Mouse (Mus musculus): ENCODE data around the gene Mapk1ip1l. TPM values are rescaled to one million over a fixed set of nuclear protein-coding genes. Genes with fewer than 3 reads are reported as not detected.
"Not testable (repeated sequence)": the region's sequence is repeated elsewhere in the genome, so short reads cannot be mapped to it uniquely, and the experiment has no call there.

Mapk1ip1l gene
- polyA plus RNA-seq, 1 experiment from 2014 or later, result 94.4 TPM

DNA sequence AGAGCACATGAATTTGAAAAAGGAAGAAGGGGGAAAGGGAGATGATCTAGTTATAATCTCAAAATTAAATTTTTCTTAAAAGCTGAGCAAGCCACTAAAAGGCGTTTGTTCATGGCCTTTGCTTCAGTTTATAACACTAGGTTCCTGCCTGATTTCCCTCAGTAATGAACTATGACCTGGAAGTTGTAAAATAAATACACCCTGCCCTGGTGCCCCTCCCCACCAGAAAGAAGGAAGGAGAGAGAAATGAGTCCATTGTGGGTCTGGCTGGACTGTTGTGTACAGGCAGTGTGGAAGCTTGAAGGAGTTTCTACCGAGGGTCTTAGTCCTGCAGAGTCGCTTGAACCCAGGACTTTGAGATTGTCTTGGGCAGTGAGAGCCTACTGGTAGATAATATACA lies 9.6 kb downstream of the Mapk1ip1l start:
- H3K4me3 ChIP-seq (replicated peaks), result no peak overlapping the region
- H3K4me1 ChIP-seq, result peaks cover 7% of the 10 kb centered on the region; the same call in 1 of the 2 replicates
- peaks cover 41% of the 10 kb centered on the region for H3K36me3 ChIP-seq (replicated peaks)
- H3K9ac ChIP-seq, result no peak overlapping the region
- H3K27ac ChIP-seq, result no peak overlapping the region
- no peaks in the 10 kb centered on the region for H3K9me3 ChIP-seq
- no peaks in the 10 kb centered on the region for H3K27me3 ChIP-seq
- H3K4me2 ChIP-seq, result no peak overlapping the region
- ATAC-seq (ENCODE audit: low FRiP score), result no peak
- 93% methylated on average over 3 of the region's 3 CpGs for WGBS

DNA sequence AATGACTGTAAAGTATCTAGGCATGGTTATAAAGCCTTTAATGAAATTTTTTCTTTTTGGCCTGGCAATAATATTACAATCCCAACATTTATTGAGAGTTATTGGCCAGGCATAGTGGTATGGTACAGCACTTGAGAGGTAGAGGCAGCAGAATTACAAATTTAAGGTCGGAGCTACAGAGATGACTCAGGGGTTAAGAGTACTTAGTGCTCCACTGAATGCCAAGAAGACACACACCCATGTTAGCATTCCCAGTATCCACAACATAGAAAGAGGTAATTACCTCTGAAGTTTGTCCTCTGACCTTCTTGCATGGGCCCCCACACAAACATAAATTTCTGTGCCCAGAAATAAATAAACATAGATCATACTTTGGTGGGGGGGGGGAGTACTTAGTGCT lies 11.0 kb downstream of the Mapk1ip1l start:
- Histone ChIP-seq H3K36me3 (replicated peaks) (peaks cover 48% of the 10 kb centered on the region), H3K27me3 (no peaks in the 10 kb centered on the region), H3K9ac (no peak overlapping the region), H3K4me1 (0 out of 2 replicates have a peak, but pooled peaks cover 3% of the 10 kb centered on the region), H3K27ac (no peak overlapping the region), H3K9me3 (no peaks in the 10 kb centered on the region), H3K4me2 (no peak overlapping the region), H3K4me3 (replicated peaks) (no peak overlapping the region)
- no peak for ATAC-seq (ENCODE audit: low FRiP score)
- 100% methylated on average over 1 of the region's 1 CpGs for WGBS

DNA sequence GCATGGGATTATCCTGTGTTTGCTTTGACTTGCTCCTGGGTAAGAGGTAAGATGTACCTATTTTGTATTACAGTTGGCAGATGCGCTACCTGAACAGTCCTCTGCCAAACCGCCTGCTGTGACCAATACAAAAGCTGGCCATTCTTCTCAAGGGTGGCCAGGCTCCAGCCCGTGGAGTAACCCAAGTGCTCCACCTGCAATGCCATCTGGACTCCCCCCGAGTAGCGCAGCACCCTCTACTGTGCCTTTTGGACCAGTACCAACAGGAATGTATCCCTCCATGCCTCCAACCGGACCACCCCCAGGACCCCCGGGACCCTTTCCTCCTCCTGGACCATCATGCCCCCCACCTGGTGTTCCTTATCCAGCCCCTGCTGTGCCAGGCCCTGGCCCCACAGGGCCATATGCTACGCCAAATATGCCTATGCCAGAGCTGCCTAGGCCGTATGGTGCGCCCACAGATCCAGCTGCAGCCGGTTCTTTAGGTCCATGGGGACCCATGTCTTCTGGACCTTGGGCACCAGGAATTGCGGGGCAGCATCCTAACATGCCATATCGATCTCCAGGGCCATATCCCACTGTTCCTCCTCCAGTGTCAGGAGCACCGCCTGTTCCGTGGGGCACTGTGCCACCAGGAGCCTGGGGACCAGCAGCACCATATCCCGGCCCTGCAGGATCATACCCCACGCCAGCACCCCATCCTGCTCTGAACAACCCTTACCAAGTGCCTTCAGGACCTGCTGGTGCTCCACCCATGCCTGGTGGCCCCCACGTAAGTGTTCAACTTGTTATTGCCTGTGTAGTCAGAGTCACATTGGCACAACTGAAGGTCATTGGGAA lies 12.5 kb downstream of the Mapk1ip1l start:
- Histone ChIP-seq H3K9me3 (no peaks in the 10 kb centered on the region), H3K4me2 (no peak overlapping the region), H3K27ac (no peak overlapping the region), H3K4me1 (no peaks in the 10 kb centered on the region), H3K27me3 (no peaks in the 10 kb centered on the region), H3K4me3 (replicated peaks) (no peak overlapping the region), H3K36me3 (replicated peaks) (peaks cover 60% of the 10 kb centered on the region), H3K9ac (no peak overlapping the region)
- no peak for ATAC-seq (ENCODE audit: low FRiP score)
- WGBS, result 94% methylated on average over 18 of the region's 18 CpGs

DNA sequence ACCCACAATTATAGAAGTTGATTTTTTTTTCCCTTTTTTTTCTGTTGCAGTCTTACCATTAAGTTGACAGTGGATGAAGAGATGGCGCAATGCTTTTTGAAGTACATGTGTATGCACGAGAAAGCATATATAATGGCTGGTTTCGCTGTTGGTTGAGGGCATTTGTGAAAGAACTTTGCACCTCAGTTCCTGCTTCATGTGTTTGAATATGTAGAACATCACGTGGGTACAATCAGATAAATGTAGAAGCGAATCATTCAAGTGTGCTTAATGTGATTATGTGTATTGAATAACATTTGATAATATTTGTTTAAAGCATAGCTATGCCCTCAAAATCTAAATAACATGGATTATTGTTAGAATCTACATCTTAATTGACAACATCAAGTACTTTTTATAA lies 21.3 kb downstream of the Mapk1ip1l start:
- Histone ChIP-seq H3K9ac (no peak overlapping the region), H3K36me3 (replicated peaks) (peaks cover 49% of the 10 kb centered on the region), H3K27me3 (no peaks in the 10 kb centered on the region), H3K4me3 (replicated peaks) (no peak overlapping the region), H3K9me3 (no peaks in the 10 kb centered on the region), H3K27ac (no peak overlapping the region), H3K4me1 (no peaks in the 10 kb centered on the region), H3K4me2 (no peak overlapping the region)
- no peak for ATAC-seq (ENCODE audit: low FRiP score)
- WGBS, result 89% methylated on average over 5 of the region's 5 CpGs

DNA sequence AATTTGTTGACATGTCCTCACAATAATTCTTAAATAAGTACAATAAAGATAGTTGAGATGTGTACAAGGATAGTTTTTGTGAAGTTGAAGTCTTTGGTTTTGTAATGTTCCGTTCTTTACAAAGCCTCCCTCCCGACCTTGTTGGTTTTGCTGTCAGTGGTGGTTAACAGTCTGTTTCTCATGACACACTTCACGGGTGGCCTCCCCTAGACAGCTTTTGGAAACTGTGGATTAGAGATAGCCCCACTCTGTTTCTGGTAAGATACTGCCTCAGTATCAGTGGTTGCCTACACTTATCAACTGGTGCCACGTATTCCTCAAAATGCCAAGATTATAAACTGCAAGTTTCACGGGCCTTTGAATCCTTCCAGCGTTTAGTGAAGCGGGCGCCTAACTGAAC lies 23.5 kb downstream of the Mapk1ip1l start:
- H3K27ac ChIP-seq; H3K4me1 ChIP-seq; H3K4me3 ChIP-seq (replicated peaks); H3K27me3 ChIP-seq; ATAC-seq (ENCODE audit: low FRiP score); H3K4me2 ChIP-seq; H3K9me3 ChIP-seq; H3K9ac ChIP-seq: not testable (repeated sequence)
- peaks cover 43% of the 10 kb centered on the region for H3K36me3 ChIP-seq (replicated peaks)
- 94% methylated on average over 7 of the region's 8 CpGs for WGBS

DNA sequence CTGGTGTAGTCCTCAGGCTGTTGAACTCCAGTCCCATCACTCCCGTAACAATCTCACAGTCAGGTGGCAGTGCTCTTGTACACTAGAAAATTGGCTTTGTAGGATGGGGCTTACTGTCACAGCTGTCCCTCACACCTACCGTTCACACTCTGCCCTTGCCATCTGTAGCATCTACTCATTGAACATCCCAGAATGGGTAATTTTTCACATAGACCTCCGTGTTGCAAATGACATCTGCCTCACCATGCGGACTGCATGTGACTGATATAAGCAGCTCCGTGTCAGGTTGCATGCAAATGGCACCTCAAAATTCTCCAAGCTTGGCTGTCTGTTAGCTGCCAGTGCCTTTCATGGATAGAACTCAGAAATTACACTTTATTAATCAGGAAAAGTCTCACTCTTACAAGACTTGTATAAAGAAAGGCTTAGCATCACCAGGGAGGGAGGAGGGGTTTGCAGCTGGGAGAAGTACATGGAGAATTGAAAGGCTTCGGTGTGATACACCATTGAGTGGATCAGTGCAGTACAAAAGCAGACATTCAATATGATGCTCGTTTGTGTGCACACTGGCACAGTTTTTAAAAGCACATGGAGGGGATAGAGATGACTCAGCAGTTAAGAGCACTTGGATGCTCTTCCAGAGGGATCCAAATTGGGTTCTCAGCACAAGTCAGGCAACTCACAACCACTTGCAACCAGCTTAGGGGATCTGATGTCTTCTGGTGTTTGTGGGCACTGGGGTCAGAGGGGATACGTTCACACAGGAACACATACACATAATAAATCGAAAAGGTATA lies 28.1 kb downstream of the Mapk1ip1l start:
- Histone ChIP-seq H3K4me1 (no peaks in the 10 kb centered on the region), H3K9ac (no peak overlapping the region), H3K4me2 (no peak overlapping the region), H3K9me3 (no peaks in the 10 kb centered on the region), H3K36me3 (replicated peaks) (peaks cover 23% of the 10 kb centered on the region), H3K27me3 (no peaks in the 10 kb centered on the region), H3K4me3 (replicated peaks) (no peak overlapping the region), H3K27ac (no peak overlapping the region)
- WGBS, result 79% methylated on average over 9 of the region's 9 CpGs
- no peak for ATAC-seq (ENCODE audit: low FRiP score)

DNA sequence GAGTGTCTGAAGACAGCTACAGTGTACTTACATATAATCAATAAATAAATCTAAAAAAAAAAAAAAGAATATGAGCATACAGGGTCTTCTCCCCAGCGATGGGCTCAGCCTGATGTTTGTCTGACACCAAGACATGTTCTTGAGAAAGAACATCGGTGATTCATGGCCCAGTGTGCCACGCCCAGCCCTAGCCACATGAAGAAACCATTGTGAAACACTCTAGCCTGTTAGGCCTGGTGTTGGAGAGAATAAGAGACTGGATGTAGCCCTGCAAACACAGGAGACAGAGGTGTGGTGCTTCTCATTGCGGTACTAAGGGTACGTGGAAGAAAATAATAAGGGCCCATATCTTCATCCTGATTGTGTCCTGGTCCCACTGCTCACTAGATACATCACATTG lies 29.3 kb downstream of the Mapk1ip1l start:
- Histone ChIP-seq H3K27me3 (no peaks in the 10 kb centered on the region), H3K9ac (no peak overlapping the region), H3K4me2 (no peak overlapping the region), H3K9me3 (no peaks in the 10 kb centered on the region), H3K4me1 (no peaks in the 10 kb centered on the region), H3K4me3 (replicated peaks) (no peak overlapping the region), H3K27ac (no peak overlapping the region), H3K36me3 (replicated peaks) (peaks cover 20% of the 10 kb centered on the region)
- 92% methylated on average over 5 of the region's 5 CpGs for WGBS
- no peak for ATAC-seq (ENCODE audit: low FRiP score)

DNA sequence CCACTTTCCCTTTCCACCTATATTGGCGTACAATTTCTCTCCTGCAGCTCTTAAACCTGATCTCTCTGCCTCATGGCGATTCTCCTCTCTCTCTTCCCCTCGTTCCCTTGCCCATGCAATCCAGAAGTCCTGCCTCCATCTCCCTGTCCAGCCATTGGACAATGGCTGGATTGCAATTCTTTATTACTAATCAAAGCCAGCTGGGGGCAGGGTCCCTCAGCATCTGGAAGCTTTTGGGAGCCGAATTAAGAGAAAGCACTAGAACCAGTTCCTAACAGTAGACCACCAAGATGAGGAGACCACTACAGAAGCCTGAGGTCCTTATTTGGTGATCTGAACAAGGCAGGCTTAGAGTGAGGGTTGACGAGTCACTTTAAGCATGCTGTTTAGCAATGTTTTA lies 33.9 kb downstream of the Mapk1ip1l start:
- Histone ChIP-seq H3K27me3 (no peaks in the 10 kb centered on the region), H3K36me3 (replicated peaks) (no peaks in the 10 kb centered on the region), H3K4me1 (no peaks in the 10 kb centered on the region), H3K9ac (no peak overlapping the region), H3K27ac (no peak overlapping the region), H3K9me3 (no peaks in the 10 kb centered on the region), H3K4me2 (no peak overlapping the region), H3K4me3 (replicated peaks) (no peak overlapping the region)
- 73% methylated on average over 5 of the region's 5 CpGs for WGBS
- ATAC-seq (ENCODE audit: low FRiP score), result no peak

DNA sequence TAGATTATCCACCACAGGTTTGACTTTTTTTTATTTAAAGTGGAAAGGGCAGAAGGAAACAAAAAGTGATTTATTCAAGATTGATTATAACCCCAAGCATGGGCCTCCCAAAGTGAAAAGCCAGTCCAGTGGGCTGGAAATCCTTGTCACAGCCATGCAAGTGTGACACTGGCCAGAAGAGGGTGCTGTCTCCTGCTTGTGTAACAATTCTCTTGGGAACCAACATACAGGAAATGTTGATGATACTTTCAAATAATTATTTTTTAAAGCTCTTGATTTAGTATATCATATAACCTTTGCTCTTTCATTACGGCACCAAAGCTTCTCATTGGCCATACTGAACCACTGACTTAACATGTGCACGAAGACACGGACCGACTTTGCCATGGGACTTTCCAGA lies 36.8 kb downstream of the Mapk1ip1l start:
- Histone ChIP-seq H3K9ac (no peak overlapping the region), H3K27ac (no peak overlapping the region), H3K4me3 (replicated peaks) (no peak overlapping the region), H3K36me3 (replicated peaks) (no peaks in the 10 kb centered on the region), H3K27me3 (no peaks in the 10 kb centered on the region), H3K4me1 (no peaks in the 10 kb centered on the region), H3K9me3 (no peaks in the 10 kb centered on the region), H3K4me2 (no peak overlapping the region)
- 88% methylated on average over 4 of the region's 4 CpGs for WGBS
- ATAC-seq (ENCODE audit: low FRiP score), result no peak

DNA sequence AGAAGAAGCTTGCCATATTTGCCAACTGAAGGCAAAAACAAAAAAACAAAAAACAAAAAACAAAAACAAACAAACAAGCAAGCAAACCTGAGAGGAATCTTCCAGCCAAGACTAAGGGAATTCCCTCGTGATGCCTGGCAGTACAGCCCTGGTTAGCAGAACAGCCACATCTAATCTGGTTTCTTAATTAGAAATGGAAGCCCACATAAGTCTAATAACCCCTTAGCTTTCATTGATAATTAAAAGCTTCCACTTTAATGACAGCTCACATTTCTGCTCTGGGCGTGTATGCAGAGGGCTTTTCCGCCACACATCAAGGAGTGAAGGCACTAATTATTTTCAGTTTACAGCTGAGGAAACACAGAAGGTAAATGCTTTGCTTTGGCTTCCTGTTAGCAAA lies 37.2 kb downstream of the Mapk1ip1l start:
- Histone ChIP-seq H3K4me2 (no peak overlapping the region), H3K36me3 (replicated peaks) (no peaks in the 10 kb centered on the region), H3K9ac (no peak overlapping the region), H3K9me3 (no peaks in the 10 kb centered on the region), H3K4me3 (replicated peaks) (no peak overlapping the region), H3K4me1 (no peaks in the 10 kb centered on the region), H3K27me3 (no peaks in the 10 kb centered on the region), H3K27ac (no peak overlapping the region)
- 60% methylated on average over 3 of the region's 3 CpGs for WGBS
- no peak for ATAC-seq (ENCODE audit: low FRiP score)

DNA sequence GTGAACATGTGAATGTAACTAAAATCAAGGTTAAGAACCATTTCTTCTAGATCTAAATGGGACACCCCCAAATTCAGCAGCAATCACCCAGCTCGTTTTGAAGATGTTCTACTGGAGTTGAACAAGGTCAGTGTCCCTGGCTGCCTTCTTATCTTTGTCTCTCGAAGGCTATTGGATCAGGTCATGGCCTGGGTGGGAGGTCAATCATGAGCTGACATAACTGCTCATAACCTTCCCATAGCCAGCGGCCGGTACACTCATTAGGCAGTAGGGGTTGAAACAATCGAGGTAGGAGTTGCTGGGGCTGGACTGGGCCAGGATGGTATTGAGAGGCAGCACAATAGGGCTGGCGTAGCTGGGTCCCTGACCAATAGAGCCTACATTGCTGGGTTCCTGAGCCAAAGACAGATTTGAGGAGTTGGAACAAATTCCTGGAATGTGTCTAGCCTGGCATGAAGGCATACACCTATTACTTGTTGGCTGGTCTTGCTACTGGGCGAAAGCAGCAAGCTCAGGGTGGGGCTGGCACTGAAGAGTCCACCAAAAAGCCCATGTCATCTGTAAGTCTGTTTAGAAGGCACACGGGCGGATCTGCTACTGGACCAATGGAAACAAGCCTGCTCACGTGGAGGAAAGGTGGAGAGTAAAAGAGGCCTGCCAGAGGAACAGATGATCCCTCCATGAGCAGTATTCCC lies 42.3 kb downstream of the Mapk1ip1l start:
- Histone ChIP-seq H3K4me1 (peaks cover 2% of the 10 kb centered on the region; the same call in 1 of the 2 replicates), H3K36me3 (replicated peaks) (no peaks in the 10 kb centered on the region), H3K4me3 (replicated peaks) (no peak overlapping the region), H3K9ac (no peak overlapping the region), H3K27ac (no peak overlapping the region), H3K27me3 (no peaks in the 10 kb centered on the region), H3K9me3 (no peaks in the 10 kb centered on the region), H3K4me2 (no peak overlapping the region)
- 85% methylated on average over 10 of the region's 10 CpGs for WGBS
- no peak for ATAC-seq (ENCODE audit: low FRiP score)

DNA sequence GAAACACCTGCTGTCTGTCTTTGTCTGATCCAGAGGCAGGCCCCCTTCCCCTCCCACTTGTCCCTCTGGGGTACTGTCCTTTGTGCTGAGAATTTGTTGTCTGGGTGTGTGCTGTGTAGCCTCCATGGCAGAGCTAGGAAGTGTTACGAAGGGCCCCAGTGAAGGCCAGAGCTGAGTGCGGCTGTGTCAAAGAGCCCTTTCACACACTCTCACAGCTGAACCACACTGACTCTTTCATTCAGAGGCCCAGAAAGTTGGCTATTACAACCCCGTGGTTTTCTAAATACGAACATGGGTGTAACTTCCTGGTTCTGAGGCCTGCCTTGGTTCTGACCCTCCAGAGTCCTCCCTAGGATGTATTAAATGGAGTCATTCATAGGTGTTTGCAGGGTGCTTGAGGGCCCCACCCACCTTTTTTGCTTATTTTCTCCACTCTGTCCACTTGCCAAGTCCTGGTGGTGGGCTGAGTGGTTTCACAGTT lies 43.8 kb downstream of the Mapk1ip1l start:
- no peak for ATAC-seq (ENCODE audit: low FRiP score)
- no peaks in the 10 kb centered on the region for H3K9me3 ChIP-seq
- WGBS, result 53% methylated on average over 4 of the region's 4 CpGs
- no peaks in the 10 kb centered on the region for H3K27me3 ChIP-seq
- no peak overlapping the region for H3K9ac ChIP-seq
- H3K36me3 ChIP-seq (replicated peaks), result no peaks in the 10 kb centered on the region
- peak overlapping the region; percentile 47; the same call in 1 of the 2 replicates for H3K27ac ChIP-seq
- no peak overlapping the region for H3K4me3 ChIP-seq (replicated peaks)
- H3K4me2 ChIP-seq, result no peak overlapping the region
- H3K4me1 ChIP-seq, result peaks cover 2% of the 10 kb centered on the region; the same call in 1 of the 2 replicates

Data from forebrain, embryonic 12.5 days (tissue).